Mouse (Mus musculus) layer of hippocampus, postnatal 10 days (tissue): ENCODE data around the gene Tmem29. TPM values are rescaled to one million over a fixed set of nuclear protein-coding genes. Genes with fewer than 3 reads are reported as not detected.
"Not testable (repeated sequence)": the region's sequence is repeated elsewhere in the genome, so short reads cannot be mapped to it uniquely, and the experiment has no call there.

Experiments used
- DNase-seq, 2 experiments: peaks; one replicate each; pipeline ENCODE4 v3.0.0; 2021; ENCODE audit warnings: low spot score in 2 of 2
- long read RNA-seq: library from polyadenylated mRNA; stranded (forward); transcript quantifications from one replicate; pipeline ENCODE4 v2.0.0, GENCODE M21; 2023
- total RNA-seq, 2 experiments: library from RNA; stranded (reverse); gene quantifications; 2 replicates each; pipeline ENCODE4 v1.2.3; 2021

The Tmem29 gene
- total RNA-seq, result 10 to 100 TPM; 52.7 to 55.4 TPM
- long read RNA-seq, transcript Tmem29-209 (3 exons, 864 nt), result minor isoform, 12 of 66 reads
- long read RNA-seq, transcript Tmem29-212 (3 exons, 1,433 nt), result minor isoform, 9 of 66 reads
- long read RNA-seq, transcript Tmem29-206 (3 exons, 1,250 nt), result minor isoform, 5 of 66 reads
- long read RNA-seq, transcript Tmem29-208 (3 exons, 1,316 nt), result major isoform, 28 of 66 reads
- long read RNA-seq, partial matches to known transcripts, result 0 of 66 reads
- long read RNA-seq, other reads (novel, unspliced or antisense), result 9 of 66 reads

GRCm38 (mm10) chrX:150458766-150459350 lies at the start of gene Tmem29:
Gene Tmem29 (minus strand): TSS chrX:150459154.
- peak; percentile 75 to 92 for DNase-seq

- DNase-seq, result no peak
These were observed 49.7 kb upstream of the Tmem29 start for GRCm38 (mm10) chrX:150508696-150509095.

DNA sequence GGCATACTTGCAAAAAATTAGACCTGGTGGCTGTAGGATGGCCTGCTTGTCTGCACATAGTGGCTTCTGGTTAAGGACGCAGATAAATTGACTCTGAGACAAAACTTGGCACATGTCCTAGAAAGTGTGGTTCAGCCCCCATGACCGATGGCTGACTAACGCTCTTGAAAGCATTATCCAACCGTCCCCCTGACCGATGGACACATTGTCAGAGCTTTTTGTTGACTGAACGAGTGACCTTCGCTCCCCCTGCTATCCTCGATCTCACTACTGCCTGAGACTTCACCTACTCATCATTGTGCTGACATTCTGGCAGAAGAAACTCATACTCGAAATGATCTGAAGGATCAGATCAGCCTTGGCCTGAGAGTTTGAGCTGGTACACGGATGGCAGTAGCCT lies 28.9 kb upstream of the Tmem29 start:
- DNase-seq, result not testable (repeated sequence)

GRCm38 (mm10) chrX:150486314-150487030 lies 27.5 kb upstream of the Tmem29 start:
- not testable (repeated sequence) for DNase-seq

- peak; percentile 72 to 90 for DNase-seq
These were observed 19.2 kb upstream of the Tmem29 start for GRCm38 (mm10) chrX:150477854-150478780.

GRCm38 (mm10) chrX:150471416-150471815 lies 12.5 kb upstream of the Tmem29 start:
- DNase-seq, result no peak

DNA sequence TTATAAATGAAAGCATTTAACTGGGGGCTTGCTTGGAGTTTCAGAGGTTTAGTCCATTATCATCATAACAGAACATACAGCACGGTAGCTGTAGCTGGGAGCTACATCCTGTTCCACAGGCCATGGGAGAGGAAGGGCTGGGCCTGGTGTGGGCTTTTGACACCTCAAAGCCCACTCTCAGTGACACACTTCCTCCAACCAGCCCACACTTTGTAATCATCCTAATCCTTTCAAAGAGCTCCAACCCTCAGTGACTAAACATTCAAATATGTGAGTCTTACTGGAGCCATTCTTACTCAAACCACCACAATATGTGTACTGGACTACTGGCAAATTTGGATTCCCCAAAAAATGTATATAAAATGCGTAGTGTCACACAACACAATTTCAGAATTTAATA lies 9.3 kb upstream of the Tmem29 start:
- DNase-seq, result no peak

GRCm38 (mm10) chrX:150466817-150467216 lies 7.9 kb upstream of the Tmem29 start:
- DNase-seq, result not testable (repeated sequence)

GRCm38 (mm10) chrX:150460143-150460542 lies 1.2 kb upstream of the Tmem29 start:
- no peak for DNase-seq

DNA sequence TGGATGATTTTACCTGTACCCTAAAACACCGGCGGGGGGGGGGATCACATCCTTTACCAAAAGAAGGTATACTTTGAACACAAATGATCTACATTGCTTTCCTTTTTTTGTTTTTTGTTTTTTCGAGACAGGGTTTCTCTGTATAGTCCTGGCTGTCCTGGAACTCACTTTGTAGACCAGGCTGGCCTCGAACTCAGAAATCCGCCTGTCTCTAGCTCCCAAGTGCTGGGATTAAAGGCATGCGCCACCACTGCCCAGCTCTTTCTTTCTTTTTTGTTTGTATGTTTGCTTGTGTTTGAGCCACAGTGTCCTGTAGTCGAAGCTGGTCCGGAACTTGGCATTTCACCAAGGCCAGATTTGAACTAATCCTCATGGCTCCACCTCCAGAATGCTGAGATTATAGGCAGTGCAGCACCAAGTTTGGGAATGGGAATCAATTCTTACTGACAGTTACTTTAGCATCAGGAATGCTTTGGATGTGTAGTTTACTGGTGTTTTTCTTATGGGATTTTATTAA lies 515 bp upstream of the Tmem29 start:
- DNase-seq, result peak; percentile 8 to 25

DNA sequence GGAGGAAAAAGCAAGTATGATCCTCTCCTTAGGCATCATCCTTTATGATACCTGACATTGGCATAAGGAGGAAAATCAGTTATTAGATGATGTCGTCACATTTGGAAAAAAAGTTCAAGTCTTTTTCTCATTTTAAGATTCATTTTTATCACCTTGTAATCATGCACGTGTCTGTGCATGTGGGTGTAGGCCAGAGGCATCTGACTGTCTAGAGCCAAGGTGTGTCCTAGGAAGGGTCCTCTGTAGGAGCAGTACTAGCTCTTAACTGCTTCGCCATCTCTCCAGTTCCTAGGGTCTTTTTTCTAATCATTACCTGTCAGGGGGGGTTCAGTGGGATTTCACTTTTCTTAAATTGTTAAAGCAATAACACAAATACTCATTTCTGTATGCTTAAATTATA lies 818 bp downstream of the Tmem29 start:
- no peak for DNase-seq

GRCm38 (mm10) chrX:150440505-150441338 lies 18.2 kb downstream of the Tmem29 start:
- peak; percentile 69 to 74 for DNase-seq

DNA sequence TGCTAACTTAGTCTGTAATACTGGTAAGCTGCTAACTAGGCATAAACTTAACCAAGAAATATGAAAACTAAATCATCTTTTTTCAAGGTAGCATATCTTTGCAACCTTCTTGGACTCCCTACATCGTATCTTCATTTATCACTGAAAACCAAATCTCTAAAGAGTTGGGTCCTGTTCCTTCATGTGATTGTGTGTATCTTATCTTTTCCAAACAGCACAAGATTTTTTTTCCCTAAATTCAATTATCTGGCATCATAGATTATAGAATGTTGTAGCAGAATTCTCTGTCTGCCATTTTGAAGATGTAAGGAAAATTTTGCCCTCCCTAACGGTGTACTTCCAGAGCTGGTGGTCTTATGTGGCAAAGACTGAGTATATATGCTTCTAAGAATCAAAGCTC lies 22.6 kb downstream of the Tmem29 start:
- no peak for DNase-seq

DNA sequence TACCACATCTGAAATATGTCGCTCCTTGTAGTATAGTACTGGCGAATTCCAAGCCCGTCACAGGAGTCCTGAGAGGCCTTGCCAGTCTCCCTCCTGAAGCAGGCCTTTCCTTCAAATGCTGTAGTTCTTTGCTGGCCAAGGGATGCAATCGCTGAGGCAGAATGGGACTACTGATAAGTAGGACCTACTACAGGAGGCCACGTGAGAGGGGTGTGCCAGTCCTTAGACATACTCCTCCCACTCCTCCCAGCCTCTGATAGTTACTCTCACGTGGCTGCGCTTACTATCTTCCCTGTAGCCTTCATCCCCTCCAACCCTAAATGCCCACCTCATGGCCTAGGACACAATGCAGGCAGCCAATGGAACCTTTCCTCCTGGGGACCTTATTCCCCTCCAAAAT lies 23.6 kb downstream of the Tmem29 start:
- DNase-seq, result no peak

GRCm38 (mm10) chrX:150413505-150413904 lies 45.4 kb downstream of the Tmem29 start:
- no peak for DNase-seq

Other genes with a start within 250 kb of the Tmem29 start
- gene Alas2, start 88.2 kb upstream of the Tmem29 start, total RNA-seq, result 10 to 100 TPM; 10.7 to 12.4 TPM
- gene Pfkfb1, start 129.1 kb upstream of the Tmem29 start, total RNA-seq, result 1 to 10 TPM; 3.0 to 3.5 TPM
- gene Apex2, start 130.7 kb upstream of the Tmem29 start, total RNA-seq, result 10 to 100 TPM; 15.5 to 16.2 TPM
- gene Tro, start 198.4 kb upstream of the Tmem29 start, total RNA-seq, result 100 to 1,000 TPM; 146 to 159 TPM